Mouse (Mus musculus): ENCODE measurements around the gene Rassf2.

Gene Rassf2

GRCm38 (mm10) chr2:131956336-131957256 lies 73.5 kb downstream of the Rassf2 start:
- DNase-seq (ENCODE audit: extremely low read depth, insufficient read length, low spot score): no peak

GRCm38 (mm10) chr2:131955264-131955663 lies 74.8 kb downstream of the Rassf2 start:
- no peak for DNase-seq (ENCODE audit: extremely low read depth, insufficient read length, low spot score)

DNA sequence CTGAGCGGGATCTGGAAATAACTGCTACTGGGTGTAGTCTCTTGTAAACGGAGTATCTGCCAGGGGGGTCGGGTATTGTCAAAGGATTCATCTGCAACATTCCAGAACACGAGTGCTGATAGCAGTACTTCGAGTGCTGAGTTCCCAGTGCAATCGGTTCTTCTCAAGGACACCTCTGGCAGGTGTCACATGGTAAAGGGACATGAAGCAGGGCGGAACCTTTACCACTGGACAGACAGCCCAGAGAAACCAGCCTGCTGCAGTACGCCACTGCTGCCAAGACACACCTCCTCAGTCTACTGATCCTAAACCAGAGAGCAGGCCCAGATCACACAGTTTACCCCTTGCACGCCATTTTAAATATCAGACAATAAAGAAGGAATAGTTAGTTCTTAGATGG lies 75.2 kb downstream of the Rassf2 start:
- DNase-seq (ENCODE audit: extremely low read depth, insufficient read length, low spot score): no peak

- no peak for DNase-seq (ENCODE audit: extremely low read depth, insufficient read length, low spot score)
Measured at GRCm38 (mm10) chr2:131953711-131954110, 76.3 kb downstream of the Rassf2 start.

GRCm38 (mm10) chr2:131952961-131953538 lies 77.0 kb downstream of the Rassf2 start:
- no peak for DNase-seq (ENCODE audit: extremely low read depth, insufficient read length, low spot score)

DNA sequence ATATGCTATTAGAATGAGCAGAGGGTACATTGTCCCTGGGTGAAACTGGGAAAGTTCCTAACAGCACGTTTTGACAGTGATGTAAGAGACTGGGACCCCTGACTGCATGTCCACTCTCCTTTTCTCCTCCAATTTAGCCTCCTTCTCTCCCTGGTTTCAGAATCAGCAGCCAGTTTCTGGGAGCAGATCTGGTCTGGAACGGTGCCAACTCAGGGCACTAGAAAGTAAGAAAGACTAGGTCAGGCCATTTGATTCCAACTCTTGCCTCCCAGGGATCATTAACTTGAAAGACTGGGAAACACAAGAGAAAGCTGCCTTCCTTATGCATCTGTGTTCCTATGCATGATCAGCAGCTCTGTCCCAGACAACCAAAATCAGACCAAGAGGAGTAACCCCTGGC lies 77.6 kb downstream of the Rassf2 start:
- DNase-seq (ENCODE audit: extremely low read depth, insufficient read length, low spot score): no peak

DNA sequence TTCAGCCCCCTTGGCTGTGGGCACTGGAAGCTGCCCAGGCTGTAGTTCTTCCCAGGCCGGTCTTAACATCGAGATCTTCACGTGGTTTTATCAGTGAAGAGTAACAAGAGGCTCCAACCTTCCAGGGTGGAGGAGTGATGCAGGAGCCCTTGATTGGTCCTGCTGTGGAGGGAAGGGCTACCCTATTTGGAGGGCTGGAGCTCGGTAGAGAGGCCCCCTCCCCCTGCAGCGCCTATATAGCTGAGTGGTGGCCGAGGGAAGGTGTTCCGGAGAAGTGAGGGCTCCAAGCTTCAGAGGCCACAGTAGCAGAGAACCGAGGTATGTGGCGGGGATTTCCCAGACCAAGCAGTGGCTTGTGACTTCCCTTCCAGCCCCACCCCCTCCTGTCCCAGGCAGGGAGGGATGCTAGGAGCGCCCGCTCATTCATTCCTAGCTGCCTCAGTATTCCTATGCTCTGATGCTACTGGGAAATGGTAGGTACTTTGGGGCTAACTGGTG lies 79.4 kb downstream of the Rassf2 start, which contains the start of gene Prnd:
Prnd (plus strand) TSS at position 264 of the 498 bp plus-strand sequence.
- DNase-seq (ENCODE audit: extremely low read depth, insufficient read length, low spot score): peak; percentile 70

DNA sequence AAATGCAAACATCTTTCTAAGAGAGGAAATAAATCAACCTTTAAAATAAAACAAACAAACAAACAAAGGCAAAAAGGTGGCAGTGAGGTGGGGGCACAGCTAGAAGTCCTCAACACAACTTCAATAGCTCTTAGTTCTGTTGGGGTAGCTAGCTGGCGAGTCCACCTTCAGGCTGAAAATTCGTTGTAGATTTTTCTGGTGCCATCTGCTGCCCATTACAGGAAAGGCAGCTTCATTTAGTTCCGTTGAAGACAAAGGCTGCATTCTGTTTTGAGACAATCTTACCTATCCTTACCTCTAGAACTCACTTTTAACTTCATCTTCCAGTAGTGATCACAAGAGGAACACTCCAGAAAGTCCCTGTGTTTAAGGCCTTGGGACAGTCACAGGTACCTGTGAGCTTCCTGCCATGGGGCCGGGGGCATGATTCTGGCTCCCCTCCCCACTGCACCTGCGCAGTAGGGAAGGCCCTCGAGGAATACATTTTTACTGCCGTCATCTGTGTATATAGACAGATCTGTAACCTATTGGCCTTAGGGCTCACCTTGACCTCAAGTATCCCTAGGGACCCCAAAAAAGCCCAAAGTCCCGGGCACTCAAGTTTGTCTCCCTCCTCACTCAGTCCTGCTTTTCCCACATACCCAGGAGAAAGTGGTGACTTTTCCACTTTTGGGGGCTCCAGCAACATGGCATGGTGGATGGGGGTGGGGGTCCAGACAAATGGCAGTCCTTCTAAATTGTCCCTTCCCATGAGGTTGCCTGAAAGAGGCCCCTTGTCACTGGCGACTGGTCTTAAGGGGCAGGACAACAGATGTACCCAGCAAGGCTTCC lies 80.1 kb downstream of the Rassf2 start:
- DNase-seq (ENCODE audit: extremely low read depth, insufficient read length, low spot score): no peak

DNA sequence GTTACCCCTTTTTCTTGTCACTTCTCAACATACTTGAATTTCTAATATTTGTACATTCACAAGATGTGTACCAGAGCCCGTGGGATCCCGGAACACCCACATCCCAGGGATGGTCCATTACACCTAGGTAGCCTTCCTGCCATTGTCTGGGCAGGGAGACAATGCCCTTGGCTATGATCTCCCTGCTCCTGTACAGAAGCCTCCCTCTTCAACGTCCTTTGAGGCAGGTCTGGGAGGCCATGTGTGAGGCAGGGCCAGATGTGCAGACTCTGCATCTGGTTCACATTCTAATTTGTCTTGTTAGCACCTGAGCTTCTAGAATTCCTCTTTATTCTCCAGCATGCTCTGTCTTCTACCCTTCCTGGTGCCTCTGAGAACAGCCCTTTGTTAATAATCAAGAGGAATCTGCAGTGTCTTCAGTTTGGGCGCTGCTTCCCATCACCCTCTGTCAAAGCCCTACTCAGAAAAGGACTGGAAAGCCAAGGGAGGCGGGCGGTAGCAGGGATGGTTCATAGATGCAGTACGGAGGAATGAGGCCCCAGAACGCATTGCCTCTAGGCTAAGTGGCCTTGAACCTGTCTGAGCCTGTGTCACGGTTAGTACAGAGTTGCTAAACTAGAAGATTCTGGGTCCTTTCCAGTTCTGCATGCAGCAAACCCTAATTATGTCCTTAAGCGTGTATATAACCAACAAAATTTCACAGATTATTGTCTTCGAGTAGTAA lies 81.0 kb downstream of the Rassf2 start:
- DNase-seq (ENCODE audit: extremely low read depth, insufficient read length, low spot score): no peak

DNA sequence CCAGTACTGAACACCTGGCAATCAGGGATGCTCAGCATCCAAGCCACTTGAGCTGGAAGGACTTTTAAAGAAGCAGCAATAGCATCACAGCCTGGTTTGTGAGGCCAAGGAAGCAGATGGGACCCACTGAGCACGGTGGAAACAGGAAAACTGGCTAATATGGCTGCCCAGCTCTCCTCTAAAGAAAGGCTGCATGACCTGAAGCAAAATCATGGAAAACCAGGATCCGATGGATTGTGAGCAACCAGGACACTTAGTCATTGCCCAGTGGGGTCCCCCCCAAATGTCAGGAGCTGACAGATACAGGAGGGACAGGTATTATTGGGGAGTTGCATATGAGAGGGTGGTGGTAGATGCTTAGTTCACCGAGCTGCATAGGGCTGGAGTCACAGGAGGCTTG lies 81.9 kb downstream of the Rassf2 start:
- no peak for DNase-seq (ENCODE audit: extremely low read depth, insufficient read length, low spot score)

DNA sequence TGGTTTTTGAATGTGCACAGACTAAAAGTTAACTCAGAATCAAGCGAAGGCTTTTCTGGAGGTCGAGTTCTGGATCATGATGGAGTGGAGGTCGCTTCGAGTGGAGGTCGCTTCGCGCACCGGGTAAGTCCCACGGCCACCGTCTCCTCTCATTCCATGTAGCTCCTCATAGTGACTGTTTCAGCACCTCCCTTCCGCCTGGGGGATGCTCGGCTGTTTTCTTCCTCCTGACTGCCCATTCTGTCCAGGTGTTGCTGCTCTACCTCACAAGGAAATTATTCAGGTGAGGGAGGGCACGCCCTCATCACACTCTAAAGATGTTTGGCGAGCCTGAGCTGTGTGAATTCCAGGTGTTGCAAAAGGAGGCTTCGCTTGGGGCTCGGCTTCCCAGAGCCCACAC lies 83.7 kb downstream of the Rassf2 start:
- no peak for DNase-seq (ENCODE audit: extremely low read depth, insufficient read length, low spot score)

DNA sequence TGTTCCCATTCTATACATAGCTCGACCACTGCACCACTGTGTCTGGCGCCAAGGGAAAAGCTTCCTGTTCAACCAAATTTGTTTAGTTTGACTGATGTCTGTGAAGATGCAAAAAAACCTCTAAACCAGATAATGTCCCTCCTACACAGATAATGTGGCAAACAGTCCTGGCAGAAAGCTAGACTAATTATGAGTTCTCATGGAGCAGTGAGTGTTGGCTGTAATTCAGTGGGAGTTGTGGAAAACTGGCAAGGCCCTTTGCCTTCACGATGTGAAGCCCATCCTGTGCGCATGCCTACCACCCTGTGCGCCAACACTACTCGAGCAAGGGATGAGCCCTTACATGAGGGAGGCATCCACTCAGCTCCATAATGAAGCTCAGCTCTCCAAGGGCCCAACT lies 84.3 kb downstream of the Rassf2 start:
- DNase-seq (ENCODE audit: extremely low read depth, insufficient read length, low spot score): no peak

DNA sequence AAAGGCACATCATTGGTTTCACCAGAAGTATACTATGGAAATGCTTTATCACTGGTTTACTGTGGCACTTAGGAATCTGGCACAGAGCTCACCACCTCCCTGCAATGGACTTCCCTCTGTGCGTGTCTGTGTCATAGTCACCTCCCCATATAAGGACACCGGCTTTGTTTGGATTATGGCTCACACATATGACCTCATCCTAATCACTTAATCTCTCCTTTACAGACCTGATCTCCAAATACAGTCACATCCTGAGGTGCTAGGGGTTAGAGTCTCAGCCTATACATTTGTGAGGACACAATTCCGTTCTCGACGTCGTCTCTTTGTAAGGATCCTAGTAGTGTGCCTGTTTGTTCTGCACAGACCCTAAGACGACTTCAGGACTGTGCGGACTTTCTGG lies 84.8 kb downstream of the Rassf2 start:
- no peak for DNase-seq (ENCODE audit: extremely low read depth, insufficient read length, low spot score)

- DNase-seq (ENCODE audit: extremely low read depth, insufficient read length, low spot score): no peak
Measured at GRCm38 (mm10) chr2:131944370-131944769, 85.7 kb downstream of the Rassf2 start.

DNA sequence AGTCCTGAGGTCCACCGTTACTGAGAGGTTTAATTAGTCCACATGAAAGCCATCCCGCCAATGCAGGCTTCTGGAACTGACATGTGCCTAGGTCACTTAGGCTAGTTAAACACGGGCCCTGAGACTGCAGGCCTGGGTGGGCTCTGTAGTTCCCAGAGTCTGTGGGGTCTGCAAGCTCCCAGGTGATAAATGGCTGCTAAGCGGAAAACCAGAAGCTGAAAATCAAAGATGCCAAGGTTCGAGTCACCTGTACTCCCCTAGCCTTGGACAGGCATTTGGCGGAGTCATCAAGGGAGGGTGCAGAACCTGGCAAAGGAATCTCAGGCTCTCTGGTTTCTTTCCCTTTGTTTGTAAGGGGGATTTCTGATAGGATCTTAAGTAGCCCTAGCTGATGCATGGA lies 88.6 kb downstream of the Rassf2 start:
- no peak for DNase-seq (ENCODE audit: extremely low read depth, insufficient read length, low spot score)

DNA sequence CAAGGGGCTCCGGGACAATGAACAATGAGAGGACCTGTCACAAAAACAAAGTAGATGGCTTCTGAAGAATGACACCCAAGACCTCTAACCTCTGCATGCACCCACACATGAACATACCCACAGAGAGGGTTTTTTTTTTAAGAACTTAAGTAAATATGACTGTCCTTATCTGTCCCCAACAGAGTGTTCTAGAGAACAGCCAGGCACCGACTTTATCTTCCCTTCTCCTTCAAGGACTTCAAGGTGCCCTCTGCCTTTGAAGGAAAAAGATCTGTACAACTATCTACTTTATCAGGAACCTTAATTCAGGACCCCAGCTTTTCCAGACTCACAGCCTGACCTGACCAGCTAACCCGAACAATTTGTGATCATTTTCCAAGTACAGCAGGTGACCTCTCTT lies 89.6 kb downstream of the Rassf2 start:
- no peak for DNase-seq (ENCODE audit: extremely low read depth, insufficient read length, low spot score)
